Mouse (Mus musculus) right cerebral cortex, postnatal 4 days (tissue): ENCODE data around the gene Stat5b.

Experiments used
- DNase-seq: peaks from one replicate; pipeline ENCODE4 v3.0.0-alpha.2; 2022

The Stat5b gene

DNA sequence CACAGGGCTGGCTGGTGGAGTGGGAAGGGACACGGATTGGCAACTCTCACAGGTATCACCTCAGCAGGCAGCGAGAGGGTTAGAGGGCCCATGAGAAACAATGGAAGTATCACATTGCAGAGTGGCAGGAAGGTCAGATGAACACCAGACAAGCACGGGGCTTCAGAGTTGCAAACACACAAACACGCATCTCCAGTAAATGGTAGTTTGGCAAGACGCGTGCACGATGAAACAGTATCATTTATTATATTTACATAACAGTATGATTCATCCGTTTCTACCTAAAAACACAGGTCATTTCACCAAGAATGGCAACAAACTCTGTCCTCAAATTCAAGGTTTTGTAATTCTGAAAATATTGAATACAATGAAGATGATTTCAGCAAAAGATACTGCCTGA lies 11.0 kb downstream of the Stat5b start:
- DNase-seq, result no peak

DNA sequence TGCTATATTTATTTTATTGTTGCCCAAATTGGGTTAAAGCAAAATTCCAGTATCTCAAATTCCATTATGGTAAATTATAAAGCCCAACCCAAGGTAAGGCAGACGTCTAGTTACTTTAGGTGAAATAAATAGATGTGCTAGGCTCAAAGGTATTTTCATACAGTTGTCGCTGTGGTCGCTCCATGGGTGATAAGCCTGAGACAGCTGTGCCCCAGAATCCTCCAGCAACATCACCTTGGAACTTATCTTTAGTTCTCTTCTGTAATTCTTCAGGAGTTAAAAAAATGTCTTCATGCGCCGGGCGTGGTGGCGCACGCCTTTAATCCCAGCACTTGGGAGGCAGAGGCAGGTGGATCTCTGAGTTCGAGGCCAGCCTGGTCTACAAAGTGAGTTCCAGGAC lies 11.6 kb downstream of the Stat5b start:
- DNase-seq, result no peak

DNA sequence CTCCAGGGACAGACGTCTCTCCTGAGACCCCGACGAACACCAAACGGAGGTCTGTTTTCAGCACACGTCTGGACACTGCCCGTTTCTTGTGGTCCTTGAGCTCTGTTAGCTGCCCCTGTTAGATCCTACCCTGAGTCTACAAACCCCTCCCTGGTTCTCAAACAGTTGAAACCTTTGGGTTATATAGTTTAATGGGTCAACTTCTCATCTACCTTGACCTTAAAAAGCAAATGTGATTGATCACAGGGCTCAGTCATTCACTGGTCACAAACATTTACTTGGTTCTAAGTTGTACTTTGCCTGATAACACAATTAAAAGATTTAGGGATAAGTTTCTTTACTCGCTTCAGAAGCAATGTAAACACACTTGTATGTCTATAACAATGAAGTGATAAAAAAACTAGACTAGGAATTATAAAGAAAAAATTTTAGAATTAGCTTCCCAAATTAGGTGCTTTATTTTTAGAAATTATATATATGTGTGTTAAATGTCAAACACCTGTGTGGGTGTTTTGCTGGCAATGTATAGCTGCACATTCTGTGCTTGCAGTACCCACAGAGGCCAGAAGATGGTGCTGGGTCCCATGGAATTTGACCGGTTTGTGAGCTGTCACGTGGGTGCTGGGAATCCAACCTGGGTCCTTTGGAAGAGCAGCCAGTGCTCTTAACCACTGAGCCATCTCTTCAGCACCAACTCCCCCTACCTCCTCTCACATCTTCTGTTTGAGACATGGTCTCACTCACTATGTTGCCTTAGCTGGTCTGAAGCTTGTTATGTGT lies 13.4 kb downstream of the Stat5b start:
- DNase-seq, result no peak

DNA sequence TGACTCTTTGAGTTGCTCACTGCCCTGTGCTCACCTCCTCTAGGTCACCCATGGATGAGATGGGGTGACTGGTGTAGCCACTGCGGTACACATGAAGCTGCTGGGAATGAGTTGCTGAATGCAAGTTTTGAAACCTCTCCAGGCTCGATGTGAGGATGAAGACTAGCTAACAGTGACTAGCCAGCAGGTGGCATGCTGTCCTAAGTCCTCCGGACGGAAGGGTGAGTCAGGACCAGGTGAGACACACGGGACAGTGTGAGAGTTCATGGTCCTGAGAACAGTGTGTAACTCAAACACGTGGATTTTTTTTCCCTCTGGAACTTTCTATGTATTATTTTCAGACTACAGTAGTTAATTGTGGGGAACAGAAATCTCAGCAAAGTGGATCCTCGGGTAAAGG lies 17.1 kb downstream of the Stat5b start:
- no peak for DNase-seq

DNA sequence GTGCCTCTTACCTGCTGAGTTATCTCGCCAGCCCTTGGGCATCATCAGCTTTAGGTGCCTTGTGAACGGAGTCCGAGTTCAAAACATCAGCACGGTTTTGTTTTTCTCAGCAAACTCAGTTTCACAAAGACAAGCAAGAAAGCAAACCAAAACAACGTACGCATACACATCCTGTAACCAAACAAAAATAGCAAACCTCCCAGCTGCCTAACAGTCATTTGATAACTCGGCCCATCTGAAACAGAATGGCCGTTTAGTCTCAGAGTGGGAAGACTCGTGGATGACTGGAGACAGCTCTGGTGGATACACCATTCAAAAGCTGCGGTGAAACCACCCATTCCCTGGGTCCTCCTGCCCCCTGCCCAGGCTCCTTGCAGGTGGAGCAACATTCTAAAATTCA lies 19.1 kb downstream of the Stat5b start:
- no peak for DNase-seq

DNA sequence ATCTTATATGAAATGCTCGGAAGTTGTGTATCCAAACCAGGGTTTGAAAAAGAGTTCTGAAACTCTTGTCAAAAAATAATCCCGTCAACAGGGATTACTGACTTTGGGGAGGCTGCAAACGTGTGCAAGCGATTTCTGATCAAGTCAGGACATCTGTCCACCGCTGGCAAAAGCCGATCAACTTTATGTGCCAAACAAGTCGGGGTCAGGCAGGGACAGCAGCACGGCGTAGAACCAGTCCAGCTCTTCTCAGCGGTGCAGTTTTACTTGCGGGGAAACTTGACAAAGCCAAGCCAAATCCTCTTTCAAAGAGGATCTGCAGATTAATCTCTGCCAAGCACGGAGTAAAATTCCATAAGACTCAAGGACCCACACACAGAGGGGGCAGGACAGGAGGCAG lies 20.8 kb downstream of the Stat5b start:
- no peak for DNase-seq

DNA sequence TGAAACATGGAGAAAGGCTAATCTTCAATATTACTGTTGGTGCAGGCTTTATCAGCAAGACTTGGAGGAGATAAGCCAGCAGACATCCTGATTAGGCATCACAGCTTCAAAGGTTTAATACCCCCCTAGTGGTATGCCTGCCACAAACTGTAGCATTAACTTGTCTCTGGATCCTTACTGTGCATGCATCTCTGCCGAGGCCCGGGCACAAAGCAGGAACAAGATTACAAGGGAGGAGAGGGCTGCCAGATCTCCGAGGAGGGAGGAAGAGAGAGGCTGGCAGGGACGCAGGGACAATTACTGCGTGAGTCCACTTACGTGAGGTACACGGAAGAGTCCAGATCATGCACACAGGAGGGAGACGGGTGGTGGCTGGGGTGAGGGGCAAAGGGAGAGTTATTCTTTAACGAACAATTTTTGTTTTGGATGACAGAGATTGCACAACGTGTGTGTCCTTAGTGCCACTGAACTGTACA lies 21.8 kb downstream of the Stat5b start:
- no peak for DNase-seq

DNA sequence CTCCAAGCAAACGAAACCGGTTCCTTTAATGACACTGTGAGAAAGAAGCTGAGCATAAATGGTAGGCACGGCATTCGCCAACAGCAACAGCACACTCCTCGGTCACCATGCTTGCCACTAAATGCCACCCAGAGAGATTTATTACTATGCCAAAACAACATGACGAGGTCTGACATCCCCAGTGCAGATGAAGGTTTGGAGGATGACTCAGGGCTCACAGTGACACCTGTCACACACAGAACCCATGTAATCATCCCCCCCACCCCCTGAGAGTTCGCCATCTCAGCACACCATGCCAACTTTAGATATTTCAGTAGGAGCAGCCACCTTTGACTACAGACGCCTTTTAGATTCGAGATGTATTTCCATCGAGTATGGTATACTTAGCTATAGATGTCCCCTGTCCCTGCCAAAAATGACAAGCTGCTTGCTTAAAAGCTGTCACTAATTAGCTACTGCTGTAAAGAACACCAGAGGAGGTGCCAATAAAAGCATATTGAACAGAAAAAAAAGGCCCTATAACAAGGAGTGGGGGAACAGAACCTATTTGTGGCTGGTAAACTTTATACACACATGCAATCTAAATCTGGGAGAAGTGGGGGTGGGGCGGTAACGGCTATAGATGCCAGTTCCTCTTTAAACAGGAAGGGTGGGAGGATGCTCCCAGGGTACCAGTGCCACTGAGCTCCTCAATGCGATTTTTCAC lies 24.2 kb downstream of the Stat5b start:
- DNase-seq, result peak; percentile 67

DNA sequence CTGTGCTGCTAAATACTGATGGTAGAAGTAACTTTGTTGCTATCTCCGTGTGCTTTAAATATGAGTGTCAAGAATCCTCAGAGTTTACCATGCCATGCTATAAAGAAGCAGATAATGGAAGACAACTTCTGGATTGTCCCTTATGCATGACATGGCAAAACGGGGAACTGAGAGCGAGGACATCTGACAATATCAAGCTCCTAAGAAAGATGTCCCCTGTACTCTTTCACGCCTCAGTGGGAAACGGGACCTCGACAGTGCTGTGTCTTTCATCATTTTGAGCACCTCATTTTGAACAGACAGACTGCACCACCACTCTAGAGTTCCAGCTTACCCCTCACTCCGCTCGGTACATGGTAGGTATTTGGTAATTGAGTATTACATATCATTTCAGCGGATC lies 25.1 kb downstream of the Stat5b start:
- DNase-seq, result no peak

DNA sequence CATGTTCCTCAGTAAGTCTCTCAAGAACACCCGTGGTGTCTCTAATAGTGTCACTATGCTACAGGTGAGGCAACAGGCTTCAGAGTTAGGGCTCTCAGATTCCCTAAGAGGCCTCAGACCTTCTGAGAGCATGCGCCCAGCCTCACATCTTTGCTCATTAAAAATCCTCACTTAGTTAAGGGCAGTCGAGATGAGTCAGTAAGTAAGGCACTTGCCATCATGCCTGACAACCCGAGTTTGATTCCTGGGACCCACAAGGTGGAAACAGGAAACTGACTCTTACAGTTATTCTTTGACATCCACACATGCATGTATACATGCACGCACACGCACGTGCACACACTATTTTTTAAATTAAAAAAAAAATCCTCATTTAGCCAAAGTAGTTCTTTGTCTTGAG lies 26.0 kb downstream of the Stat5b start:
- DNase-seq, result no peak

DNA sequence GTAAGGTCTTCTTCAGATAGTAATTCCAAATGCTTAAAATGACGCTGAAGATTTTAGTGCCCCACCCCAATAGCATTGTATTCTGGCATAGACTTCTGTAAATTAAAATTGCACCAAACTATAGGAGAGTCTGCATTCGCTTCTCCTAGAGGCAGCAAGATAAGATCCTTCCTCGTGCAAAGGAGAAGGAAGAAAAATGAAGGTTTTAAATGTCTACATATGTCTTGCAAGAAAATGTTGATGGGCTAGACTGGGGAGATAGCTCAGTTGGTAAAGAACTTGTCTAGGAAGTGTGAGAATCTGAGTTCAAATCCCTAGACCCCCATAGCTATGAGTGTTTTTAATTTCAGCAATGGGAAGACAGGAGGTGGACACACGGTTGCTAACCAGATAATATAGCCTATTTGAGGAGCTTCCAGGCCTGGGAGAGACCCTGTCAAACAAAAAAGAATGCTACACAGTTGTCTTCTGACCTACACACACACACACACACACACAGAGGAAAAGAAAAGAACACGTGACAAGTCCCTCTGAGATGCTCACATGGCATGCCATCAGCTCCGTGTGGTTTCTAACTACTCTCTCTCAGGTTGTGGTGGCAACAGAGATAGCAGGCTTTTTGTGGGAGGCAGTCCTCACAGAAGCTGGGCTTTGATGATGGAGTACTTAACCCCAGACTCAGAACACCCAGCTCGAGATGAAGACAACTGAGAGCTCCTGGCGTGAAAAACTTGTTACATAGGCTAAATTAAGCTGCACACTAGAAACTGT lies 26.8 kb downstream of the Stat5b start:
- DNase-seq, result no peak

DNA sequence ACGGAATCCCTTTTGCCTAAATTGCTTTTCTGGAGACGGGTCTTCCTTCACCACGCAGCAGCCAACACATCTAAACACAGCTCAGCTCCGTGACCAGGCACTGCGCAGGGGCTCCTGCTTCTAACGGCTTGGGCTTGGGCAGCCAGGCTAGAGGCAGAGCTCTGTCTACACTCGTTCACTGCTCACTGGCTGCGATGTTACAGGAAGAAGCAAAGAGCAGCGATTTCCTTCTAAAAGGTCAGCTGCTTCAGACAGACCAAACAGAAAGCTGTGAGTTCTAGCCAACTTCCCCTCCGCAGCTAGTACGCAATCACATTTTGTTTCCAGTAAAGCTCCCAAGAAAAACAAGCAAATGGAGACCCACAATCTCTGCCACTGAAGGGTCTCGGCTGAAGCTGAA lies 28.2 kb downstream of the Stat5b start:
- DNase-seq, result no peak

DNA sequence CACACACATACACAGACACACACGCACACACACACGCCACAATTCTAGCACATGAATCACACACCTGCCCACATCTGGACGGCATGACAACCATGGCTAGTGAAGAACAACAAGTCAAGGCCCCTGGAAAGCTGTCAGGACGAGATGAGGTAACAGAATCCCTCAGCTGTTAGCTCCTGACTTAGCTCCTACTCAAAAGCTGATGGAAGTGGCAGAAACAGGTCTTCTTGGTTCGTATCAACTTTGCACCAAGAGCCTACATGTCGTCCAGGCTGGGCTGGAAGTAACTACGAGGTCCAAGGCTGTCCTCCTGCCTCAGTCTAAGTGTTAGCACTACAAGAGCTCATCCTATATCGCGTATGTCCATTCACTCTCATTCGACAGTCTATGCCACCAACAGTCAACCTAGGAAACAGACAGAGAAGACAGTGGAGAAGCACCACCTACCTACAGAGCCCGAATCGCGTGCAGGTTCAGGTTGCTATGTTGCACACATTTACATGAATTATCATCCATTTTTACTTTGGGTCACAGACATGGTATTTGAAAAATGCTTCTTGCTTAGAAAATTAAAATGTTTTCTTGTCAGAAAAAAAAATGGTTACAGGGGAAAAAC lies 28.8 kb downstream of the Stat5b start:
- DNase-seq, result no peak

DNA sequence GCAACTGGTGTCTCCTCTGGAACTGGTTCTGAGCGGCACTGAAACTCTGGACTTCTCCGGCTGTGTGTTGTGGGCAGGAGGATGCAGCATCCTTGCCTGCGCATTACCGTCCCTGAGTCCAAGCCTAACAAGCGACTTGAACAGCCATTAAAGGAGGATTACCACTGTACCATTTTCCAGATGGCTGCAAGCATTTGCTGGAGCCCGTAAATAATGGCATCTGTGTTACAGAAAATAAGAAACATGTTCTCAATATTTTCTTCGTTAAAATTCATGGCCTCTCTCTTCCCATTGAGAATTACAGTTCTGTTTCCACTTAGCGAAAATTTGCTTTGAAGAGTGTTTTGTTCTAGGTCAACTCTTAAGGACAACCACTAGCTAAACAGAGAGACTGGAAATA lies 30.5 kb downstream of the Stat5b start:
- no peak for DNase-seq

DNA sequence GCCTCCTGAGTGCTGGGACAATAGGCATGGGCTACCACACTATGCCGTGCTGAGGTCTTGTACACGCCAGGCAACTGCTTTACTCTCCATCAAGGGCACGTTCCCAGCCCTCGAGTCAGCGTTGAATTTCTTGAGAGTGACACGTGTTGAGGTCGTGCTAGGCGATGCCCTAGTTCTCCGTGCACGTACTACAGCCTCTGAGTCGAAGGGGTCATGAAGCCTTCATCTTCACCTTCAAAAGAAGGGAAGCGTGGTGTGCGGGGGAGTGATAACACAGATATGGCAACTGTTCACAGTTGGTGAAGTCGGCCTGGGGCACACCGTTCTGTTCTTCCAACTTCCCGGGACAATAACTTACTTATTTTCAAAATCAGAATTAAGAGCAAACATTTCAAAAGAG lies 30.9 kb downstream of the Stat5b start:
- DNase-seq, result no peak

DNA sequence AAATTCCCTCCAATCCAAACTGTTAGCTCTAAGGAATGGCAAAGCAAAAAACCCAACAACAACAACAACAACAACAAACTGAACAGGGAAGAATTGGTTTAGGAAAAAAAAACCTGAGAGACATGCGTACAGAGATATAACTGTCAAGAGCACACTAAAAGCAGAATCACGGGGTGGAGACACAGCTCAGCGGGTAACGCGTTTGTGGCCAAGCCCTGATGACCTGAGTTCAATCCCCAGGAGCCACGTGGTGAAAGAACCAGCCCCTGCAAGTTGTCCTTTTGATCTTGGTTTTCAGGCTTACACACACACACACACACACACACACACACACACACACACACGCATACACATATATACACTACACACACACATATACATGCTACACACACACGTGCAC lies 31.5 kb downstream of the Stat5b start:
- DNase-seq, result no peak

DNA sequence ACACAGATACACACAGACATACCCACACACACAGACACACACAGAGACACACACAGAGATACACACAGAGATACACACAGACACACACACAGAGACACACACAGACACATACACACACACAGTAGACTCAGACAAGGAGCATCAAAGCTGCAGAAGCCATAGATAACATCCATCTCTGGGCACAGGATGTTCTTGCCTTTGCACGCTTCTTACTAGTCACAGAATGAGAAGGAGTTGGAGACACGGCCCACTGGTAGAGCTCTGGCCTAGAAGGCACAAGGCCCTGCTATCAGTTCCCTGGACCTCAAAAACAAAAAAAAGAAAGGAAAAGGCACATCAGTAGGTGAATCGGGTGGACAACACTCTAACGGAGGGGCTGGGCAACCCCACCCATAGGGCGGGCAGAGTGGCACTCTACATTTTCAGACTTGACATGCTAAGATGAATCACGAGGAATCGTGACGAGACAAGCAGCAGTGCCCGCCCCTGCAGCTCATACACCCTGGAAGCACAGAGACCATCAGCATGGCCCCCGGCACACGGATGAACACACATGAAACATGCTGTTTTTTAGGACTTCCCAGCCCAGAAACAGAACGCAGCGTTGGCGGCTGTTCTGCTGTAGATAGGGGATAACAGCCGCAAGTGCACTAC lies 32.0 kb downstream of the Stat5b start:
- DNase-seq, result no peak

DNA sequence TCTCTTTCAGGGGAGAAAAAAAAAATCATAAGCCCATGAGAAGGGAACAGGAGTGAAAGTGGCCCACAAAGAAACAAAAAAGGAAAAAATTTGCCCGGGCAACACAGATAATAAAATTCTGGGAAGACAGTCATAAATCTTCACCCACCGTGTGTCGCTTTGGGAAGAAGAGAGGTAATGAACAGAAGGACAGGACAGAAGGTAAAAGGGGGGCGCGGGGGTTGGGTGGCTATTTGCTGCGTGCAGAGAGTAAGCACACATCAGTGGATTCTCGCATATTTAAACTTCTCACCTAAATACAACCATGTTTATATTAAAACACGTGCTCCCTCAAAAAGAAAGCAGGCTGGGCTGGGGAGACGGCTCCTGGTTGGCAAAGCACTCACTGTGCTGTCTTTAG lies 33.2 kb downstream of the Stat5b start:
- DNase-seq, result no peak

DNA sequence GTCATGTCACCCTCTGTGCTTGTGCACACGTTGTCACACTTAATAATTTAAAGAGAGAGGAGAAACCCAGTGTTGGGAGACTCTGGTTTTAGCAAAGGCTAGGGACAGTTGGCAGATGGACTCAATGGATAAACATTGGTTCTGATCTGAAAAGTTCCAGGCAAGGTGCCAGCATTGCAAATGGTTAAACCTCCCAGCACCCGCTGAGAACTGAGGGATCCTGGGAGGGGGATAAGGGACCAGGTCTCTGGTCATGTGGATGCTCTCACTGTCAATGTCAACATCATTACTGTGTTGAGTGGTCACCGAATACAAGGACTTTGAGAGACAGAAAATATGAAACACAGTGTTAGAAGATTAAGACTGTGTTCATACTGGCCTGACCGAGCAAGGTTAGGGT lies 33.7 kb downstream of the Stat5b start:
- no peak for DNase-seq

DNA sequence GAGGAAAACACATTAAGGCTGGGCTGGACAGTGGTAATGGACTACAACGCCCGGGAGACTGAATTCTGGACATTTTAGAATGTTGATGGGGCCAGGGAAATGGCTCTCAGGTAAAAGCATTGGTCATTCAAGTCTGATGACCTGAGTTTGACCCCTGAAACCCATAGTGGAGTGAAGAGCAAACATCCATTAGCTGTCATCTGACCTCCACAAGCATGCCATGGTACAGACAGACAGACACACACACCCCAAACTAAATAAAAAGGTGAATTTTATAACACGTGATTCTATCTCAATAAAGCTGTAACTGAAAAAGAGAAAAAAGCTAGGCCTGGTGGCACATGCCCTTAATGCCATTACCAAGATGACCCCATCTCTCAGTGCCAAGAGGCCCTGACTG lies 34.2 kb downstream of the Stat5b start:
- DNase-seq, result no peak

DNA sequence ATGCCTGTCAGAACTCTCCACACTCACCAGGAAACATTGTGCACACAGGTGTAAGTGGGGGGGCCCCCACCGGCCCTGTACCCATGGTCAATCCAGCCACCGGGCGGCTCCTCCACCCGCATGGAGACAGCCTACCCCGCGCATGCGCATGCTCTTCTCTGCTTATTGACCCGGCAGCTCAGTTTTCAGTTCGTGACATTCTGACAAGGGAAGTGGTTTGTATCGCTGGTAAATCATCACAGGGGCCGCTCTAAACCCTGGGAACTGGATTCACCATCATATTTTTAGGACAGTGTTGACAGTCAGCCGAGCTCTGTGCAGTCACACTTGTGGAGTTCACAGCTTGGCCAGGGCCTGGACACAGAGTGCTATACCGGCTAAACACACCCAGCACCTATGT lies 36.0 kb downstream of the Stat5b start:
- DNase-seq, result no peak

DNA sequence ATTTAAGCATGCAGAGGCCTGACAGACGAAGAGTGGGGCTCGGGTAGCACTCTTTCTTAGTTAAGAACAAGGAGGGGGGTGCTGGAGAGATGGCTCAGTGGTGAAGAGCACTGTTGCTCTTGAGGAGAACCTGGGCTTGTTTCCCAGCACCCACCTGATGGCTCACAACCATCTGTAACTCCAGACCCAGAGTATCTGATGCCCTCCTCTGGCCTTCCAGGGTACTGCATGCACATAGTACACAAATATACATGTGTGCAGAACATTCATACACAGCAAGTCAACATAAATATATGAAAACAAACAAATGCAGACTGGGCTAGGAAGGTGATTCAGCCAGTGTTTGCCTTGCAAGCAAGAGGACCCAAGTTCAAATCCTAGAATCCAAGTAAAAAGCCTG lies 39.4 kb downstream of the Stat5b start:
- no peak for DNase-seq

DNA sequence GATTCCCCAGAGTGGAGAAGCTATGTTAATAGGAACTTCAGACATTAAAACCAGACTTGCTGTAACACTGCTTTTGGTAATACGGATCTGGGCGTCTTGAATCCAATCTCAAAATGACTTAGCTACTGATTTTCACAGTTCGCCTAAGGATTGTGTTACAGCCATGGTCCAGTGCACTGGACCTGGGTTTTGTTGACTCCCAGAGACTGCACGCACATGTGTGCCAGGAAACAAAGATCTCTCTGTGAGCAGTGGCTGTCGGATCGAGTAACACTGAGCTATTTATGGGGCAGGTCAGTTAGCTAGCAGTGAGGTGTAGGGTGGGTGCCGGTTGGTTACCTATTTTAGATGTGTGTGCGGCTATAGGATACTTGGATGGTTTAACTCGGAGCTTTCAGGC lies 40.0 kb downstream of the Stat5b start:
- DNase-seq, result no peak
